Mouse (Mus musculus) limb, embryonic 14.5 days (tissue): ENCODE results near the gene Thsd1. TPM values are rescaled to one million over a fixed set of nuclear protein-coding genes. Genes with fewer than 3 reads are reported as not detected.

Experiments
- ATAC-seq: fragments of 200-750 bp; cut with Nextera tagmentation; 2 replicates; pipeline ENCODE4 v1.8.0; 2017; ENCODE audit warnings: low read depth, moderate number of reproducible peaks, moderate TSS enrichment; ENCODE audit not compliant: low FRiP score
- DNase-seq: peaks from one replicate; pipeline ENCODE4 v3.0.0-alpha.2; 2015; ENCODE audit warnings: low spot score
- H3K27ac ChIP-seq: fragments of 300-500 bp; sonication (generic); replicated peaks from 2 replicates; pipeline ENCODE4 v1.5.1; 2014; ENCODE audit warnings: low read depth, mild to moderate bottlenecking, low read length, moderate library complexity, mixed read lengths
- H3K27me3 ChIP-seq: fragments of 300-500 bp; sonication (generic); 2 replicates; pipeline ENCODE4 v1.6.1; 2014; ENCODE audit warnings: low read length, mixed read lengths; ENCODE audit not compliant: control insufficient read depth, insufficient read depth
- H3K36me3 ChIP-seq: fragments of 300-500 bp; sonication (generic); 2 replicates; pipeline ENCODE4 v1.6.1; 2014; ENCODE audit warnings: mild to moderate bottlenecking, low read length, moderate library complexity, mixed read lengths; ENCODE audit not compliant: control insufficient read depth, insufficient read depth
- H3K4me1 ChIP-seq: fragments of 300-500 bp; sonication (generic); 2 replicates; pipeline ENCODE4 v1.6.1; 2014; ENCODE audit warnings: antibody characterized with exemption, low read length, mixed read lengths; ENCODE audit not compliant: control insufficient read depth, insufficient read depth
- H3K4me2 ChIP-seq: fragments of 300-500 bp; sonication (generic); replicated peaks from 2 replicates; pipeline ENCODE4 v1.6.1; 2014; ENCODE audit warnings: low read depth, mild to moderate bottlenecking, low read length, moderate library complexity; ENCODE audit not compliant: severe bottlenecking
- H3K4me3 ChIP-seq: fragments of 300-500 bp; sonication (generic); replicated peaks from 2 replicates; pipeline ENCODE4 v1.5.1; 2014; ENCODE audit warnings: low read length
- H3K9ac ChIP-seq: fragments of 300-500 bp; sonication (generic); 2 replicates; pipeline ENCODE4 v1.6.1; 2014; ENCODE audit warnings: mild to moderate bottlenecking, low read depth, low read length, moderate library complexity; ENCODE audit not compliant: severe bottlenecking
- H3K9me3 ChIP-seq: fragments of 300-500 bp; sonication (generic); 2 replicates; pipeline ENCODE4 v1.6.1; 2016; ENCODE audit warnings: low read length; ENCODE audit not compliant: control insufficient read depth
- POLR2A ChIP-seq: fragments of 200-500 bp; IDR thresholded peaks from 2 replicates; pipeline ENCODE4 v1.8.0; 2012; ENCODE audit warnings: inconsistent platforms, mild to moderate bottlenecking, moderate library complexity, borderline replicate concordance; ENCODE audit not compliant: insufficient read depth, insufficient read length; ENCODE audit errors: extremely low read depth
- WGBS: fragments of 180-500 bp; shearing (Covaris S2); extraction: QIAGEN DNeasy Blood & Tissue Kit; methylation state at CpG from one replicate; pipeline ENCODE4 v1.1.7; 2014; 5-methylcytosine and 5-hydroxymethylcytosine counted together
- polyA plus RNA-seq, 2 experiments: library from polyadenylated mRNA; depleted of rRNA in 1 of 2; stranded (reverse) in 1 of 2; unstranded in 1 of 2; fragments of >200 nt; fragmentation: Nextera tagmentation in 1 of 2; extraction: Ambion mirVana in 1 of 2; gene quantifications; 2 replicates each; pipeline versions ENCODE4 v1.2.1 to v1.2.3; 2012 to 2014

Thsd1 gene
- polyA plus RNA-seq, 2 experiments, result 10.6 to 12.9 TPM

DNA sequence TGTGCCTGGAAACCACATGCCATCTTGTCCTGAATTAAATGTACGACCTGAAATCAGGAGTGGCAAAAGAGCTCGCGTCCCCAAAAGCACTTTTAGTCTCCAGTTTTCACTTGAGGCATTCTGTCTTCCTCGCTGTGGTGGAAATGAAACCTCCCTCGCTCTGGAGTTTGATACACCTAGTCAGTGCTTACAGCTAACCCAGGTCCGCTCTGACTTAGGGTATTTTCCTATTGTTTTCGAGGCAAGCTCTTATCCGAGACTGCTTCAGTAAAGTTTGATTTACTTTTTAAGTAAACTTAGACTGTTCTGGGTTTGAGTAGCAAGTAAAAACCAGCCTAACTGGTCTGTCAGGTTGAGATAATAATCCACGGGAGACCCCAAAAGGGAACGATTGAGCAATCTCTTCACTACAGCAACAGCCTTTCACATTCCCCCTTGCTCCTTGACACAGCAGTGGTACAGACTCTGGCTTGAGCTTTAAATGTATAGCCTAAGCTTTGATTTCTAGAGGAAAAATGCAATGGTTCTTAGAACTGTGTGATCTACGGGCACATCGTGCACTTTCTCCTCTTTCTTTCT lies 33.6 kb upstream of the Thsd1 start:
- H3K4me1 ChIP-seq, result peaks cover 11% of the 10 kb centered on the region
- no peaks in the 10 kb centered on the region for H3K9me3 ChIP-seq
- DNase-seq, result peak; percentile 48
- ATAC-seq, result peak; percentile 24; the same call in 1 of the 2 replicates
- TF ChIP-seq POLR2A, result no peak
- peak overlapping the region; percentile 82 for H3K4me3 ChIP-seq
- H3K27me3 ChIP-seq, result no peaks in the 10 kb centered on the region
- 13% methylated on average over 12 of the region's 12 CpGs for WGBS
- peak overlapping the region; percentile 96 for H3K9ac ChIP-seq
- H3K36me3 ChIP-seq, result no peaks in the 10 kb centered on the region
- peak overlapping the region; percentile 99 for H3K27ac ChIP-seq
- peak overlapping the region; percentile 56 for H3K4me2 ChIP-seq

GRCm38 (mm10) chr8:22197914-22198313 lies 29.2 kb upstream of the Thsd1 start:
- H3K4me1 ChIP-seq, result peaks cover 11% of the 10 kb centered on the region
- no peaks in the 10 kb centered on the region for H3K27me3 ChIP-seq
- H3K36me3 ChIP-seq, result peaks cover 31% of the 10 kb centered on the region
- no peak for DNase-seq
- TF ChIP-seq POLR2A, result no peak
- H3K27ac ChIP-seq, result no peak overlapping the region
- H3K9ac ChIP-seq, result no peak overlapping the region
- H3K9me3 ChIP-seq, result no peaks in the 10 kb centered on the region
- no peak for ATAC-seq
- no peak overlapping the region for H3K4me2 ChIP-seq
- H3K4me3 ChIP-seq, result no peak overlapping the region
- 94% methylated on average over 6 of the region's 6 CpGs for WGBS

GRCm38 (mm10) chr8:22199481-22199880 lies 27.6 kb upstream of the Thsd1 start:
- DNase-seq, result no peak
- WGBS, result 96% methylated on average over 8 of the region's 8 CpGs

DNA sequence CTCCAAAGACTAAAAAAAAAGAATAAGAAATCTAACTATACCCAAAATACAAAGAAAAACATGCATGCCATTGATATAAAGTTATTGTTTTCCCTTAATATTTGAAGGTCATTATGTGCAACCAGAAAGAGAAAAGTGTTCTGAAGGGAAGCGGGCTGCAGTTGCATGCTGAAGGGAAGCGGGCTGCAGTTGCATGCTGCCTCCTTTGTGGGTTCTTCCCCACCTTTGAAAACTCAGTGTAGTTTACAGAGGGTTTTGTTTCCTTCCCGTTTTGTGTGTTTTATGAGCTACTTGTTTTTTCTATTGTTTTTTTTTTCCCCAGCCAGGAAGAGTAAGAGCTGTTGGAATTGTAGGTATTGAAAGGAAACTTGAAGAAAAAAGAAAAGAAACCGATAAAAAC lies 19.6 kb upstream of the Thsd1 start:
- no peak overlapping the region for H3K4me3 ChIP-seq
- no peaks in the 10 kb centered on the region for H3K27me3 ChIP-seq
- H3K4me2 ChIP-seq, result no peak overlapping the region
- no peak for DNase-seq
- H3K27ac ChIP-seq, result no peak overlapping the region
- no peak for TF ChIP-seq POLR2A
- H3K9me3 ChIP-seq, result no peaks in the 10 kb centered on the region
- H3K36me3 ChIP-seq, result peaks cover 53% of the 10 kb centered on the region
- H3K4me1 ChIP-seq, result no peaks in the 10 kb centered on the region
- no peak overlapping the region for H3K9ac ChIP-seq
- 80% methylated on average over 4 of the region's 4 CpGs for WGBS
- ATAC-seq, result no peak

More at GRCm38 (mm10) chr8:22199481-22199880, 27.6 kb upstream of the Thsd1 start:
- Histone ChIP-seq H3K27me3 (no peaks in the 10 kb centered on the region), H3K36me3 (peaks cover 34% of the 10 kb centered on the region), H3K27ac (no peak overlapping the region), H3K9me3 (no peaks in the 10 kb centered on the region), H3K4me3 (no peak overlapping the region), H3K4me2 (no peak overlapping the region), H3K4me1 (peaks cover 3% of the 10 kb centered on the region), H3K9ac (no peak overlapping the region)
- no peak for TF ChIP-seq POLR2A
- ATAC-seq, result no peak

DNA sequence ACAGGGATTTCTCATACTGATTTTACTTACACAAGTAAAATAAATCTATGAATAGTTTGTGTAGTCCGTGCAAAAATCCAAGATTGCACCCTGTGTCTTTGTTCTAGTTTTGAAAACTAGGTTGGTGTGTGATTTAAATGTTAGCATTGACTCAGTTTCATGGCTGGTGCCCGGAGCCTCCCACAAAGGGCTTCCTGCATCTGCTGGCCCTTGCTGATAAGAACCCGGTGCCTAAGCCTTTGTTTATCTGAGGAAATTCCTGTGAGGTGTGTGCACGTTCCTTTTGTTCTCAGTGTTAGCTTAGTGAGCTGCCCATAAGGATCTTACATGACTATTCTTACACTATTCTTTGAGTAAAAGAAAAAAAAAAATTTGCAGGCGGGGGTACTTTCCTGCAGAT lies 18.1 kb upstream of the Thsd1 start:
- Histone ChIP-seq H3K4me3 (no peak overlapping the region), H3K9me3 (no peaks in the 10 kb centered on the region), H3K27me3 (no peaks in the 10 kb centered on the region), H3K9ac (no peak overlapping the region), H3K27ac (no peak overlapping the region), H3K36me3 (peaks cover 56% of the 10 kb centered on the region), H3K4me2 (no peak overlapping the region), H3K4me1 (no peaks in the 10 kb centered on the region)
- TF ChIP-seq POLR2A, result no peak
- no peak for ATAC-seq
- DNase-seq, result no peak
- 61% methylated on average over 5 of the region's 5 CpGs for whole genome bisulfite sequencing
